Mouse (Mus musculus) CH12.LX (cell line): ENCODE measurements around the gene Daxx. TPM values are rescaled to one million over a fixed set of nuclear protein-coding genes. Genes with fewer than 3 reads are reported as not detected.
"Not testable (repeated sequence)": the region's sequence is repeated elsewhere in the genome, so short reads cannot be mapped to it uniquely, and the experiment has no call there.

Experiments used
- DNase-seq: peaks from one replicate; pipeline ENCODE4 v3.0.0-alpha.2; 2013; ENCODE audit errors: extremely low read depth
- H3K27ac ChIP-seq: 2 replicates; pipeline ENCODE4 v1.5.1; 2012; ENCODE audit warnings: low read depth, mild to moderate bottlenecking, control low read depth, moderate library complexity; ENCODE audit not compliant: insufficient read depth
- H3K27me3 ChIP-seq: replicated peaks from 2 replicates; pipeline ENCODE3; 2012; ENCODE audit warnings: inconsistent platforms
- H3K36me3 ChIP-seq, 2 experiments: replicated peaks in 1 of 2; 2 replicates each; pipeline versions ENCODE3 to v1.6.1; 2012; ENCODE audit warnings: inconsistent platforms in 1 of 2, low read length in 1 of 2, mild to moderate bottlenecking in 1 of 2, mixed read lengths in 1 of 2, moderate library complexity in 1 of 2; ENCODE audit not compliant: control insufficient read depth in 1 of 2, insufficient read depth in 1 of 2
- H3K4me1 ChIP-seq, 2 experiments: 2 replicates each; pipeline ENCODE4 v1.6.1; 2012; ENCODE audit warnings: inconsistent platforms in 1 of 2, moderate library complexity in 1 of 2; ENCODE audit not compliant: insufficient read depth in 2 of 2, control insufficient read depth in 1 of 2
- H3K4me2 ChIP-seq: 2 replicates; pipeline ENCODE4 v1.6.1; 2012; ENCODE audit warnings: low read depth, mild to moderate bottlenecking, control low read depth; ENCODE audit not compliant: poor library complexity, insufficient read depth, severe bottlenecking
- H3K4me3 ChIP-seq, 3 experiments: fragments of 150-350 bp in 1 of 3; sonication (generic) in 1 of 3; replicated peaks in 1 of 3; 2 replicates each; pipeline versions ENCODE3 to v1.5.1; 2011 to 2012; ENCODE audit warnings: low read depth in 2 of 3, low read length in 2 of 3, mild to moderate bottlenecking in 2 of 3, moderate library complexity in 2 of 3, control low read depth in 1 of 3, improper control_type of control experiment in 1 of 3, inconsistent platforms in 1 of 3, mixed read lengths in 1 of 3; ENCODE audit not compliant: poor library complexity in 1 of 3
- H3K79me2 ChIP-seq: replicated peaks from 2 replicates; pipeline ENCODE4 v1.6.1; 2012; ENCODE audit warnings: mild to moderate bottlenecking, moderate library complexity; ENCODE audit not compliant: control insufficient read depth, poor library complexity, insufficient read depth, severe bottlenecking; ENCODE audit errors: extremely low read depth
- H3K9ac ChIP-seq: 2 replicates; pipeline ENCODE4 v1.6.1; 2012; ENCODE audit warnings: low read depth, mild to moderate bottlenecking, control low read depth, moderate library complexity; ENCODE audit not compliant: insufficient read depth
- H3K9me3 ChIP-seq: replicated peaks from 2 replicates; pipeline ENCODE3; 2012; ENCODE audit warnings: low read length, inconsistent platforms, mixed read lengths
- BHLHE40 ChIP-seq: IDR thresholded peaks from 2 replicates; pipeline ENCODE4 v1.6.1; 2011; ENCODE audit warnings: mild to moderate bottlenecking, low read depth, low read length, improper control_type of control experiment
- CHD1 ChIP-seq: IDR thresholded peaks from 2 replicates; pipeline ENCODE4 v1.6.1; 2012; ENCODE audit warnings: low read depth, low read length, improper control_type of control experiment, inconsistent platforms
- CTCF ChIP-seq, 2 experiments: IDR thresholded peaks in 1 of 2; conservative IDR thresholded peaks in 1 of 2; 2 replicates each; pipeline ENCODE4 v1.5.1; 2011 to 2012; ENCODE audit warnings: low read depth in 2 of 2, low read length in 2 of 2, improper control_type of control experiment in 1 of 2, inconsistent platforms in 1 of 2, mild to moderate bottlenecking in 1 of 2, moderate library complexity in 1 of 2
- ELF1 ChIP-seq: IDR thresholded peaks from 2 replicates; pipeline ENCODE4 v1.6.1; 2014; ENCODE audit warnings: low read depth, mild to moderate bottlenecking, inconsistent platforms, low read length, improper control_type of control experiment
- EP300 ChIP-seq: IDR thresholded peaks from 2 replicates; pipeline ENCODE4 v1.6.1; 2011; ENCODE audit warnings: low read length, improper control_type of control experiment
- ETS1 ChIP-seq: conservative IDR thresholded peaks from 2 replicates; pipeline ENCODE4 v1.6.1; 2012; ENCODE audit warnings: low read depth, mild to moderate bottlenecking, inconsistent platforms, low read length, improper control_type of control experiment, moderate library complexity
- IRF4 ChIP-seq: IDR thresholded peaks from 2 replicates; pipeline ENCODE4 v1.6.1; 2014; ENCODE audit warnings: low read depth, mild to moderate bottlenecking, inconsistent platforms, low read length, improper control_type of control experiment
- MAFK ChIP-seq: IDR thresholded peaks from 2 replicates; pipeline ENCODE4 v1.6.1; 2011; ENCODE audit warnings: low read length, improper control_type of control experiment; ENCODE audit not compliant: insufficient replicate concordance
- MEF2A ChIP-seq: IDR thresholded peaks from 2 replicates; pipeline ENCODE4 v1.6.1; 2014; ENCODE audit warnings: low read depth, mild to moderate bottlenecking, inconsistent platforms, low read length, improper control_type of control experiment, borderline replicate concordance
- MXI1 ChIP-seq: IDR thresholded peaks from 2 replicates; pipeline ENCODE4 v1.6.1; 2011; ENCODE audit warnings: mild to moderate bottlenecking, low read depth, low read length, improper control_type of control experiment
- MYC ChIP-seq: IDR thresholded peaks from 2 replicates; pipeline ENCODE4 v1.6.1; 2011; ENCODE audit warnings: low read depth, mild to moderate bottlenecking, improper control_type of control experiment, low read length
- NELFE ChIP-seq: IDR thresholded peaks from 2 replicates; pipeline ENCODE4 v1.6.1; 2011; ENCODE audit warnings: low read depth, low read length, improper control_type of control experiment
- NRF1 ChIP-seq: IDR thresholded peaks from 2 replicates; pipeline ENCODE4 v1.6.1; 2014; ENCODE audit warnings: low read depth, mild to moderate bottlenecking, inconsistent platforms, low read length, improper control_type of control experiment, moderate library complexity
- PAX5 ChIP-seq: IDR thresholded peaks from 2 replicates; pipeline ENCODE4 v1.6.1; 2012; ENCODE audit warnings: low read length, inconsistent platforms, mixed read lengths
- POLR2A ChIP-seq: IDR thresholded peaks from 2 replicates; pipeline ENCODE4 v1.6.1; 2011; ENCODE audit warnings: low read depth, mild to moderate bottlenecking, improper control_type of control experiment, low read length
- POLR2AphosphoS2 ChIP-seq: IDR thresholded peaks from 2 replicates; pipeline ENCODE4 v1.6.1; 2011; ENCODE audit warnings: low read depth, low read length, improper control_type of control experiment
- RAD21 ChIP-seq: IDR thresholded peaks from 2 replicates; pipeline ENCODE4 v1.6.1; 2011; ENCODE audit warnings: low read depth, mild to moderate bottlenecking, low read length, improper control_type of control experiment, moderate library complexity
- RCOR1 ChIP-seq: conservative IDR thresholded peaks from 2 replicates; pipeline ENCODE4 v1.6.1; 2012; ENCODE audit warnings: low read depth, mild to moderate bottlenecking, inconsistent platforms, low read length, improper control_type of control experiment
- SMC3 ChIP-seq: IDR thresholded peaks from 2 replicates; pipeline ENCODE4 v1.6.1; 2011; ENCODE audit warnings: low read depth, low read length, improper control_type of control experiment
- UBTF ChIP-seq: IDR thresholded peaks from 2 replicates; pipeline ENCODE4 v1.6.1; 2012; ENCODE audit warnings: low read depth, mild to moderate bottlenecking, inconsistent platforms, low read length, improper control_type of control experiment, moderate library complexity
- ZKSCAN1 ChIP-seq: IDR thresholded peaks from 2 replicates; pipeline ENCODE4 v1.6.1; 2012; ENCODE audit warnings: low read depth, inconsistent platforms, low read length, improper control_type of control experiment, borderline replicate concordance
- ZMIZ1 ChIP-seq: IDR thresholded peaks from 2 replicates; pipeline ENCODE4 v1.6.1; 2012; ENCODE audit warnings: low read depth, mild to moderate bottlenecking, inconsistent platforms, low read length, improper control_type of control experiment
- dilution Hi-C: fragments of 300-500 bp; cut with MboI; formaldehyde crosslinking; loops from 2 replicates; pipeline ENCODE4 v1.14.3; 2020; ENCODE audit warnings: low sequenced_read_pairs; ENCODE audit not compliant: extremely low pct_unique_long_range_greater_than_20kb, extremely low pct_ligation_motif_present
- in situ Hi-C: fragments of 300-500 bp; cut with MboI; formaldehyde crosslinking; loops from 3 replicates; pipeline ENCODE4 v1.14.3; 2019; ENCODE audit warnings: low sequenced_read_pairs, low pct_ligation_motif_present, low pct_unique_long_range_greater_than_20kb, mixed read lengths
- polyA plus RNA-seq: library from polyadenylated mRNA; unstranded; fragments of >175 nt; gene quantifications from 2 replicates; pipeline ENCODE4 v1.2.1, GENCODE M21; 2012; ENCODE audit warnings: low read depth; ENCODE audit not compliant: insufficient read length
- total RNA-seq, 2 experiments: library from RNA; depleted of rRNA; stranded (reverse); fragments of 300-350 nt in 1 of 2; fragments of >200 nt in 1 of 2; gene quantifications; 2 replicates each; pipeline ENCODE4 v1.2.3; 2012 to 2014

Daxx gene
- total and polyA plus RNA-seq, 3 experiments = 32.3 to 53.0 (median 33.8) TPM

- TF ChIP-seq NELFE = 0 out of 2 replicates have a peak, but pooled peaks have one; percentile 47
- no peak for TF ChIP-seq SMC3
- peak; percentile 72 for TF ChIP-seq POLR2A
- TF ChIP-seq ETS1 = no peak
- no peak for TF ChIP-seq CHD1
- 0 out of 2 replicates have a peak, but pooled peaks have one; percentile 27 for TF ChIP-seq MYC
- TF ChIP-seq RCOR1 = no peak
- no peak for TF ChIP-seq CTCF (conservative IDR thresholded peaks at IDR 0.05 in 1 of 2, IDR thresholded peaks at IDR 0.05 in 1 of 2; ENCODE audit: low read depth in 2 of 2, low read length in 2 of 2)
- peak; percentile 77 for TF ChIP-seq ZMIZ1
- TF ChIP-seq MAFK = no peak
- TF ChIP-seq NRF1 = no peak
- no peak for TF ChIP-seq EP300
- peak; percentile 48; the same call in 1 of the 2 replicates for TF ChIP-seq MEF2A
- 0 out of 2 replicates have a peak, but pooled peaks have one; percentile 26 for TF ChIP-seq BHLHE40
- TF ChIP-seq MXI1 = peak; percentile 64; the same call in 1 of the 2 replicates
- TF ChIP-seq POLR2AphosphoS2 = peak; percentile 97
- no peak for TF ChIP-seq UBTF
- TF ChIP-seq ZKSCAN1 = no peak
- peak; percentile 78 for TF ChIP-seq ELF1
- TF ChIP-seq PAX5 = no peak
- TF ChIP-seq RAD21 = no peak
- no peak for TF ChIP-seq IRF4
Measured at GRCm38 (mm10) chr17:33951021-33951946, 42.1 kb downstream of the Daxx start, which contains the start of gene B3galt4 (continued).

- H3K36me3 ChIP-seq = peaks cover 59 to 74% of the 10 kb centered on the region in 2 experiments
- H3K79me2 ChIP-seq = peaks cover 29% of the 10 kb centered on the region
- H3K9ac ChIP-seq, H3K27me3 ChIP-seq, DNase-seq, H3K27ac ChIP-seq, H3K9me3 ChIP-seq, dilution Hi-C loops, in situ Hi-C loops: not testable (repeated sequence)
- peak overlapping the region in 1 of 3 experiments; percentile 53 for H3K4me3 ChIP-seq
- peak overlapping the region; percentile 59 for H3K4me2 ChIP-seq
- peaks cover 4 to 23% of the 10 kb centered on the region in 2 experiments; a peak in 2 of 4 replicates for H3K4me1 ChIP-seq
Measured at GRCm38 (mm10) chr17:33952015-33952414, 42.8 kb downstream of the Daxx start.
